Mouse (Mus musculus) limb, embryonic 15.5 days (tissue): Measurements from ENCODE around the gene Ubl4a. TPM values are rescaled to one million over a fixed set of nuclear protein-coding genes. Genes with fewer than 3 reads are reported as not detected.

ENCODE experiments used
- ATAC-seq: fragments of 200-750 bp; cut with Nextera tagmentation; 2 replicates; pipeline ENCODE4 v1.8.0; 2017; ENCODE audit warnings: low read depth, moderate TSS enrichment; ENCODE audit not compliant: insufficient number of reproducible peaks, low FRiP score, low TSS enrichment
- H3K27ac ChIP-seq: fragments of 300-500 bp; sonication (generic); 2 replicates; pipeline ENCODE4 v1.5.1; 2015; ENCODE audit warnings: moderate library complexity, mild to moderate bottlenecking, inconsistent platforms
- H3K27me3 ChIP-seq: fragments of 300-500 bp; sonication (generic); 2 replicates; pipeline ENCODE4 v1.6.1; 2015; ENCODE audit warnings: inconsistent platforms
- H3K36me3 ChIP-seq: fragments of 300-500 bp; sonication (generic); 2 replicates; pipeline ENCODE4 v1.6.1; 2015; ENCODE audit warnings: inconsistent platforms
- H3K4me1 ChIP-seq: fragments of 300-500 bp; sonication (generic); 2 replicates; pipeline ENCODE4 v1.6.1; 2015; ENCODE audit warnings: inconsistent platforms
- H3K4me2 ChIP-seq: fragments of 300-500 bp; sonication (generic); 2 replicates; pipeline ENCODE4 v1.6.1; 2015; ENCODE audit warnings: mild to moderate bottlenecking, inconsistent platforms
- H3K4me3 ChIP-seq: fragments of 300-500 bp; sonication (generic); 2 replicates; pipeline ENCODE4 v1.5.1; 2015; ENCODE audit warnings: mild to moderate bottlenecking, inconsistent platforms
- H3K9ac ChIP-seq: fragments of 300-500 bp; sonication (generic); 2 replicates; pipeline ENCODE4 v1.6.1; 2015; ENCODE audit warnings: inconsistent platforms
- H3K9me3 ChIP-seq: fragments of 300-500 bp; sonication (generic); 2 replicates; pipeline ENCODE4 v1.6.1; 2016; ENCODE audit warnings: inconsistent platforms
- WGBS: fragments of 180-500 bp; shearing (Covaris S2); methylation state at CpG from one replicate; pipeline ENCODE4 v1.1.7; 2015; 5-methylcytosine and 5-hydroxymethylcytosine counted together
- microRNA-seq: library from miRNA; unstranded; fragments of <30 nt; microRNA quantifications from one replicate; pipeline ENCODE4, GENCODE M21; 2016
- polyA plus RNA-seq: library from polyadenylated mRNA; unstranded; fragments of >200 nt; fragmentation: Nextera tagmentation; extraction: Ambion mirVana; gene quantifications from 2 replicates; pipeline ENCODE4 v1.2.1, GENCODE M21; 2015

Ubl4a gene
- polyA plus RNA-seq, 1 experiment from 2014 or later, result 75.4 TPM

- Histone ChIP-seq H3K36me3 (no peaks in the 10 kb centered on the region), H3K27me3 (no peaks in the 10 kb centered on the region), H3K9me3 (no peaks in the 10 kb centered on the region), H3K27ac (peak within 1 kb of the TSS; percentile 47; the same call in 1 of the 2 replicates), H3K4me3 (peak within 1 kb of the TSS; percentile 47), H3K4me1 (no peaks in the 10 kb centered on the region), H3K9ac (peak within 1 kb of the TSS; percentile 35; the same call in 1 of the 2 replicates), H3K4me2 (peak within 1 kb of the TSS; percentile 49)
- WGBS, result 21% methylated on average over 8 of the region's 22 CpGs
- peak; percentile 63; the same call in 1 of the 2 replicates for ATAC-seq
Measured at GRCm38 (mm10) chrX:74353467-74353770, 19.6 kb downstream of the Ubl4a start, which contains the start of gene Lage3. Gene Lage3, minus strand, starts transcription at chrX:74353618.

DNA sequence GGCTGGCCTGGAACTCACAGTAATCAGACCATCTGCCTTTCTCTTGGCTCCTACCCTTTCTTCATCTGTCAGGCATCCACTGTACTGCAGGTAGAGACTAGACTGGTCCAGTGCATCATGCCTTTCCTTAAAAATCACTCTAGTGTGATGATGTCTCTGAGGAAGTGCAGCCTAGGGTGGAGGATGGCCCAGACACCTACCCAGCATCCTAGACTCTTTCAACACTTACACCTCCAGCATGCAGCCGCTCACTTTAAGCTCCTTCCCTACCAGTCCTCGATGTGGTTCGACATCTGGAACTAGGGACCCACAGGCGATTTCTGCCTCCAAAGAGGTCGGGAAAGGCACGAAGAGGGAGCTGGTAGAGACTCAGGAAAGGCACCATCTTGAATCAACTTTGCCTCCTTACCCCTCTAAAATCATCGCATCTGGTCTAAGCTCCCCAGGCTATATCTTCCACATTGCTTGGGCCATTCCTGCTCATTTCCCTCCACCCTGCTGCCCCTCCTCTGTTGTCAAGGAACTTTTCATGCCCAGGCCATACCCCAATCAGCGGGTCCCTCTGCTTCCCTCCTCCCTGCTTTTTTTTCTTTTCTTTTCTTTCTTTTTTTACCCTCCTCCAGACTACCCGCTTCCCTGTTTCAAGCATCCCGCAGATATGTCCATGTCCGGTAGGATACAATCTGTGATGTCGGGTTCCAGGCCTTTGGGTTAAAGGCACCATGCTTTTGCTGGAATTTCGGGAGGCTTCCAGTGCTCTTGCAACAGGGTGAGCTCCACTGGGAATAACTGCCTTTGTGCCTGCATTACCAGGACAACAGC, 20.2 kb downstream of the Ubl4a start:
- Histone ChIP-seq H3K27ac (peak overlapping the region; percentile 47; the same call in 1 of the 2 replicates), H3K27me3 (no peaks in the 10 kb centered on the region), H3K4me1 (no peaks in the 10 kb centered on the region), H3K4me2 (peak overlapping the region; percentile 49), H3K4me3 (peak overlapping the region; percentile 47), H3K9ac (peak overlapping the region; percentile 35; the same call in 1 of the 2 replicates), H3K36me3 (no peaks in the 10 kb centered on the region), H3K9me3 (no peaks in the 10 kb centered on the region)
- WGBS, result 25% methylated on average over 13 of the region's 13 CpGs
- no peak for ATAC-seq

- 42% methylated on average over 2 of the region's 2 CpGs for WGBS
- peak overlapping the region; percentile 47 for H3K4me3 ChIP-seq
- no peaks in the 10 kb centered on the region for H3K27me3 ChIP-seq
- H3K4me2 ChIP-seq, result peak overlapping the region; percentile 50
- H3K9ac ChIP-seq, result no peak overlapping the region
- no peaks in the 10 kb centered on the region for H3K9me3 ChIP-seq
- H3K27ac ChIP-seq, result peak overlapping the region; percentile 85; the same call in 1 of the 2 replicates
- no peak for ATAC-seq
- H3K4me1 ChIP-seq, result peaks cover 17% of the 10 kb centered on the region; the same call in 1 of the 2 replicates
- peaks cover 12% of the 10 kb centered on the region for H3K36me3 ChIP-seq
Measured at GRCm38 (mm10) chrX:74330166-74330930, 42.7 kb downstream of the Ubl4a start.

GRCm38 (mm10) chrX:74329215-74329671, 43.8 kb downstream of the Ubl4a start:
- 0 out of 2 replicates have a peak, but pooled peaks have one; percentile 12 for ATAC-seq
- peak overlapping the region; percentile 85; the same call in 1 of the 2 replicates for H3K27ac ChIP-seq
- WGBS, result 24% methylated on average over 10 of the region's 10 CpGs

DNA sequence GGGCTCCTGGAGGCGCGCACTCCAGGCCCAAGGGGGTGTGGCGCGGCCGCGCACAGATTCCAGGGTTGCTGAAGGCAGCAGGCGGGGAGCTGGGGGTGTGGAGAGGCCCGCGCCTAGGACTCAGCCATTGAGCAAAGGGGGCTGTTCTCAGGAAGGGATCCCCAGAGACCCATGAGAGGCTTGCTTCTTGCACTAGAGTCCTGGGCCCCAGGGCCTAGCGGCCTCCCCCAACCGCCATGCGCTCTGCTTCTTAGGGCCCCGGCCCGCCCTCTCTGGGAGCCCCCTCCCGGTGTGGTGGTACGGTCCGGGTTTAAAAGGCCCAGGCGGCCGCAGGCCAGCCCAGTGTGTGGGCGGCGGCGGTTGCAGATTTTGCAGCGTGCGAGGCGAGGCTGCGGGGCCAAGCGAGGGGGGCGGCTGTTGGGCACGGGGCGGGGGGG, 44.3 kb downstream of the Ubl4a start, which contains the start of gene Plxna3:
Gene Plxna3, plus strand, starts transcription at position 342 of the 437 bp plus-strand sequence.
- peak; percentile 91 for ATAC-seq
- 18% methylated on average over 24 of the region's 30 CpGs for WGBS
- H3K9me3 ChIP-seq, result no peaks in the 10 kb centered on the region

More at GRCm38 (mm10) chrX:74329215-74329671, 43.8 kb downstream of the Ubl4a start:
- Histone ChIP-seq H3K4me1 (peaks cover 17% of the 10 kb centered on the region; the same call in 1 of the 2 replicates), H3K9ac (peak overlapping the region; percentile 20; the same call in 1 of the 2 replicates), H3K36me3 (peaks cover 6% of the 10 kb centered on the region), H3K4me3 (peak overlapping the region; percentile 47), H3K27me3 (no peaks in the 10 kb centered on the region), H3K9me3 (no peaks in the 10 kb centered on the region), H3K4me2 (peak overlapping the region; percentile 50)

More for the DNA sequence above, 44.3 kb downstream of the Ubl4a start, which contains the start of gene Plxna3:
- Histone ChIP-seq H3K36me3 (peaks cover under 1% of the 10 kb centered on the region; the same call in 1 of the 2 replicates), H3K27ac (peak within 1 kb of the TSS; percentile 85), H3K4me2 (peak within 1 kb of the TSS; percentile 50), H3K27me3 (no peaks in the 10 kb centered on the region), H3K4me1 (peaks cover 17% of the 10 kb centered on the region; the same call in 1 of the 2 replicates), H3K9ac (peak within 1 kb of the TSS; percentile 33), H3K4me3 (peak within 1 kb of the TSS; percentile 47)

Small RNA genes within 50 kb of the gene (microRNA-seq; reads per million reads assigned to microRNA genes)
- gene Mir7092, result not detected

Other genes with a start within 250 kb of the Ubl4a start
- gene Opn1mw, start 245.8 kb downstream of the Ubl4a start, polyA plus RNA-seq, result not detected in 2 replicates
- gene Mecp2, start 237.9 kb downstream of the Ubl4a start, polyA plus RNA-seq, result 10.6 and 12.1 TPM in 2 replicates
- not detected in 2 replicates for gene Tex28, start 205.4 kb downstream of the Ubl4a start, polyA plus RNA-seq
- 0.08 TPM in 1 of 2 replicates, not detected in the other for gene Tktl1, start 196.0 kb downstream of the Ubl4a start, polyA plus RNA-seq
- gene Flna, start 123.4 kb downstream of the Ubl4a start, polyA plus RNA-seq, result 228 and 248 TPM in 2 replicates
- 24.8 and 29.0 TPM in 2 replicates for gene Emd, start 118.5 kb downstream of the Ubl4a start, polyA plus RNA-seq
- gene Rpl10, start 102.4 kb downstream of the Ubl4a start, polyA plus RNA-seq, result 675 and 811 TPM in 2 replicates
- gene Taz, start 91.3 kb downstream of the Ubl4a start, polyA plus RNA-seq, result 89.2 and 89.6 TPM in 2 replicates
- gene Dnase1l1, start 90.9 kb downstream of the Ubl4a start, polyA plus RNA-seq, result 17.3 and 20.2 TPM in 2 replicates
- 156 and 175 TPM in 2 replicates for gene Atp6ap1, start 76.1 kb downstream of the Ubl4a start, polyA plus RNA-seq
- gene Gdi1, start 68.2 kb downstream of the Ubl4a start, polyA plus RNA-seq, result 203 and 211 TPM in 2 replicates
- gene Fam50a, start 60.2 kb downstream of the Ubl4a start, polyA plus RNA-seq, result 62.6 and 67.7 TPM in 2 replicates
- 16.7 and 19.4 TPM in 2 replicates for gene Plxna3, start 44.2 kb downstream of the Ubl4a start, polyA plus RNA-seq
- 89.8 and 90.3 TPM in 2 replicates for gene Lage3, start 19.6 kb downstream of the Ubl4a start, polyA plus RNA-seq
- 21.9 and 22.6 TPM in 2 replicates for gene Slc10a3, start 131 bp upstream of the Ubl4a start, polyA plus RNA-seq
- 43.8 and 47.4 TPM in 2 replicates for gene Fam3a, start 20.1 kb upstream of the Ubl4a start, polyA plus RNA-seq
- 20.1 and 21.3 TPM in 2 replicates for gene Ikbkg, start 20.1 kb upstream of the Ubl4a start, polyA plus RNA-seq
- gene G6pdx, start 56.0 kb upstream of the Ubl4a start, polyA plus RNA-seq, result 66.8 and 67.2 TPM in 2 replicates
- gene Gm6880, start 108.2 kb upstream of the Ubl4a start, polyA plus RNA-seq, result 1.1 and 2.2 TPM in 2 replicates
- not detected in 2 replicates for gene Olfr1326-ps1, start 201.7 kb upstream of the Ubl4a start, polyA plus RNA-seq
- not detected in 2 replicates for gene Olfr1325, start 219.5 kb upstream of the Ubl4a start, polyA plus RNA-seq